Mouse (Mus musculus): ENCODE data around the gene Daam1. TPM values are rescaled to one million over a fixed set of nuclear protein-coding genes. Genes with fewer than 3 reads are reported as not detected.
"Not testable (repeated sequence)": the region's sequence is repeated elsewhere in the genome, so short reads cannot be mapped to it uniquely, and the experiment has no call there.

The Daam1 gene
- polyA plus RNA-seq, 1 experiment from 2014 or later: 10.0 TPM

DNA sequence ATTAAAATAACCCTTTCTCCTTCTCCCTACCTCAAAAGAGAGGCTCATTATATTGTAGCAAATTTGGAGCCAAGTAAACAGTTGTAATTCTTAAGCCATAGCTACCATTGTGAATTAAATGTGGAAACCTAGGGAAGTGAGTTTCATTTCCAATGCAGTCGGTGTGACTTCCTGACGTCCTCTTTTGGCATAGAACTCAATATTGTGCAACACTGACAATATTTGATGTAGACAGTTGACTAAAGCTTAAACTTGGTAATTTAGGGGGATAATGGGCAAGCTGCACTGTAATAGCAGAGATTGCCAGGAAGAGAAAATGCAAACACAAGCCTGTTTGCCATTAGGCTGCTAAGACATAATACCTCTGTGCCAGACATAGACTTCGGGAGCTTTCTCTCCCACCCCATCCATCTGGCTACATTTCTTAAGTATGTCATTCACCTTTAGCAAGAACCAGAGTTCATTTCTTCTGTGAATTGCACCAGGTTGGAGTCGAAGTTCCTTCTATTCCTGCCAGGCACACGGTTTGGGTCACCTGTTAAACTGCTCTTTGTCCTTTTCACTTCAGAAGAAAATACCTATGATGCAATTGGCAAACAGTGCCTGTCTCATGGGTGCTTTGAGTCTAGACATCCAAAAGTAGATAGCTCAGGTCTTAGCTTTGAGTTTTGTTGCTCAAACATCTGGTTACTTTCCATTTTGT is 5.2 kb downstream of the Daam1 start:
- Histone ChIP-seq H3K27me3 (replicated peaks) (no peaks in the 10 kb centered on the region), H3K9ac (no peak overlapping the region), H3K36me3 (no peaks in the 10 kb centered on the region), H3K27ac (no peak overlapping the region), H3K4me1 (peaks cover 37% of the 10 kb centered on the region), H3K4me3 (replicated peaks) (no peak overlapping the region), H3K9me3 (no peaks in the 10 kb centered on the region), H3K4me2 (no peak overlapping the region)
- WGBS: 59% methylated on average over 5 of the region's 5 CpGs
- ATAC-seq (ENCODE audit: insufficient read depth, low FRiP score, low read depth): no peak

DNA sequence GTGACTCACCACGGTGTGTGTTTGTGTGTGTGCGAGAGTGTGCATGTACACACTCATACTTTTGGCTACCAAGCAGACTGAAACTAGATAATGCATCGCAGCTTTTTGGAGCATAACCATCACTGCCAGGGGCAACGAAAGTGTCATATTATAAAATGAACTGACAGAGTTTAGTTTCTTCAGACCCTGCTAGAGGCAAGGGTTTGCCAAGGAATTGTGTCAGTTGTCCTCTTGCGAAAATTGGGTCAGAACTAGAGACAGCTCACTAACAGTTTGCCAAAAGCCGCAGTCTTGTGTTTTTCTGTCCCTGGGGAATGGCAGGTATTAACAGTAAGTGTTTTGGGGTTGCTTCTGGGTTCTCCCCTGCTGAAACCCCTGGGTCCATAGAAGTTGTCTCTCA is 5.9 kb downstream of the Daam1 start:
- peaks cover 40% of the 10 kb centered on the region for H3K4me1 ChIP-seq
- 92% methylated on average over 6 of the region's 6 CpGs for WGBS
- H3K4me2 ChIP-seq: no peak overlapping the region

DNA sequence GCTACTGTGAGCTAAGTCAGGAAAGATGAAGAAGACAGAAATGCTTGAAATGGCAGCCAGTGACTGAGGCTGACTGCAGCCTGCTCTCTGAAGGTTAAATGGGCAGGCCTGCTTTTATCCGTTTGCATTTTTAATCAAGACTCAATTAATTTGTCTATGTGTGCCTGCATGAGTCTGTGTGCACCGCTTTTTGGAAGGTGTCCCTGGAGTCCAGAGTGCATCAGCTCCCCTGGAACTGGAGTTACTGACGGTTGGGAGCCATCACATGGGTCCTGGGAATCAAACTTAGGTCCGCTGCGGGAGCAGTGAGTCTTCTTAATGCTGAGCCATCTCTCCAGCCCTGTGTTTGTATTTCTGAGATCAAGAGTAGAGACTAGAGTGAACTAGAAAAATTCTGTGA is 6.7 kb downstream of the Daam1 start:
- Histone ChIP-seq H3K9me3 (no peaks in the 10 kb centered on the region), H3K4me3 (replicated peaks) (no peak overlapping the region), H3K36me3 (no peaks in the 10 kb centered on the region), H3K4me1 (peaks cover 35% of the 10 kb centered on the region), H3K9ac (no peak overlapping the region), H3K27me3 (replicated peaks) (no peaks in the 10 kb centered on the region), H3K4me2 (no peak overlapping the region), H3K27ac (no peak overlapping the region)
- 78% methylated on average over 5 of the region's 5 CpGs for WGBS
- ATAC-seq (ENCODE audit: insufficient read depth, low FRiP score, low read depth): no peak

More for the DNA sequence above, 5.9 kb downstream of the Daam1 start:
- Histone ChIP-seq H3K9me3 (no peaks in the 10 kb centered on the region), H3K9ac (no peak overlapping the region), H3K4me3 (replicated peaks) (no peak overlapping the region), H3K27me3 (replicated peaks) (no peaks in the 10 kb centered on the region), H3K27ac (no peak overlapping the region), H3K36me3 (no peaks in the 10 kb centered on the region)
- ATAC-seq (ENCODE audit: insufficient read depth, low FRiP score, low read depth): no peak

DNA sequence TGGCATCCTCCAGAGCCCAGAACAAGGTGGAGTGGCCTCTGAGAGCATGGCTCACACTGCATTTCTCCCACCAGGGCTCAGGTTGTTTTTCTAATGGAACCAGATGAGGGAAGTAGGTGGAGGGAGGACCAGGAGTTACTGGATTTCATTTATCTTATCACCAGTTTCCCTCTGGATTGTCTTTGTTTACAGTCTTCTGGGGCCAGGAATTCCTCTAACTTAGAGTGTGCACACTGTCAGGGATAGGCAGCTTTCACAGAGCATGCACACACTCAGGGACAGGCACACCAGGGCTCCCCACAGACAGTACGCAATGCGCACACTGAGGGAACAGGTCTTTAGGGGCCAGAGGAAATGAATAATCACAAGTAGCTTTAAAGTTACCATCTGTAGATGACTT is 7.4 kb downstream of the Daam1 start:
- Histone ChIP-seq H3K4me1 (peaks cover 33% of the 10 kb centered on the region), H3K27ac (no peak overlapping the region), H3K4me2 (no peak overlapping the region), H3K27me3 (replicated peaks) (no peaks in the 10 kb centered on the region), H3K4me3 (replicated peaks) (no peak overlapping the region), H3K9ac (no peak overlapping the region), H3K36me3 (no peaks in the 10 kb centered on the region), H3K9me3 (no peaks in the 10 kb centered on the region)
- no peak for ATAC-seq (ENCODE audit: insufficient read depth, low FRiP score, low read depth)
- WGBS: 75% methylated on average over 2 of the region's 2 CpGs

DNA sequence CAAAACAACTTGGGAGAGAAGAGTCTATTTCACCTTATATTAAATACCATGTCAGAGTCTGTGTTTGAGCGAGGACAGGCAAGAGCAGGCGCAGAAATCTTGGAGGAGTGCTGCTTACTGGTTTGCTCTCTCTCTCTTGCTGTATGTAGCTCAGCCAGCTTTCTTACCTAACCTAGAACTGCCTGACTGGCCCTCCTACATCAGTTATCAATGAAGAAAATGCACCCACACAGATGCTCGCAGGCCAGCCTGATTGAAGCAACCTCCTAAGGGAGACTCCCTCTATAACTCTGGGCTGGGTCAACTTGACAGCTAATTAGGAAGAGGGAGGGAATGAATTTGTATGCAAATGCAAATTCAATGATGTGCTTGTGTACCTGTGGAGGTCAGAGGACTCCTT is 8.8 kb downstream of the Daam1 start:
- H3K36me3 ChIP-seq: no peaks in the 10 kb centered on the region
- WGBS: 92% methylated on average over 3 of the region's 3 CpGs

DNA sequence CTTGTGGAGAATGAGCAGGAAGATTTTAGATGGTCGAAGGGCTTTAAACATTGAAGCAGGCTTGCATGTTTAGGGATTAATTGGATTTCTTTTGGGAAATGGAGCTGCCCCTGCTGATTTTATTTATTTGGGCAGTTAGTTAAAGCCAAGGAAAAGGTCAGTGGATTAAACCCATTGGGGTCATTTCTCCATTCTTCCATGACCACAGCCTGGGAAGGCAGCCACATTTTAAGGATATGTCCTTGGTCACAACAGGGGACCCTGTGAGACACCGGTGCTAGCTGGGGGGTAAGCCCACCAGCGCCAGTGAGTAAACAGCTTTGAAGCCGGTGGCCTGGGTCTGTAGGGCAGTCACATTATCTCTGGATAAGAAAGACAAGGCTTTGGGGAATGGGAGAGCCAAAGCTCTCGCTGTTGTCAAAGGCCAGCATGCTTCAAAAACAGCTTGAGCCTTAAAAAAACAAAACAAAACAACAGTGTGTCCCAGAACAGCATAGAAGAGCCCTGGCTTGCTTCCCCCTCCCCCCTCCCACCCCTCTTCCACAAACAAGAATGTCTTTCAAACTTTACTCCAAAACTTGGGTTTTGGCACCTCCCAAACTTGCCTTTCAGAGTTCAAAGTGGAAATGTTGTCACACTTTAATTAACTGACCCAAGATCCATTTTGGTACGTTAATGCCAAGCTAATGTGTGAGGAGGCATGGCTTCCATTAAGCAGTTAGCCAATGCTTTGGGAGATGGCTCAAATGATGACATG is 9.7 kb downstream of the Daam1 start:
- WGBS: 55% methylated on average over 6 of the region's 6 CpGs
- Histone ChIP-seq H3K9ac (no peak overlapping the region), H3K36me3 (no peaks in the 10 kb centered on the region), H3K27ac (no peak overlapping the region), H3K4me1 (peaks cover 29% of the 10 kb centered on the region), H3K9me3 (no peaks in the 10 kb centered on the region), H3K4me2 (no peak overlapping the region), H3K4me3 (replicated peaks) (no peak overlapping the region), H3K27me3 (replicated peaks) (no peaks in the 10 kb centered on the region)
- no peak for ATAC-seq (ENCODE audit: insufficient read depth, low FRiP score, low read depth)

More for the DNA sequence above, 8.8 kb downstream of the Daam1 start:
- Histone ChIP-seq H3K4me1 (peaks cover 33% of the 10 kb centered on the region), H3K4me2 (no peak overlapping the region), H3K9ac (no peak overlapping the region), H3K4me3 (replicated peaks) (no peak overlapping the region), H3K27me3 (replicated peaks) (no peaks in the 10 kb centered on the region), H3K9me3 (no peaks in the 10 kb centered on the region), H3K27ac (no peak overlapping the region)
- ATAC-seq (ENCODE audit: insufficient read depth, low FRiP score, low read depth): no peak

DNA sequence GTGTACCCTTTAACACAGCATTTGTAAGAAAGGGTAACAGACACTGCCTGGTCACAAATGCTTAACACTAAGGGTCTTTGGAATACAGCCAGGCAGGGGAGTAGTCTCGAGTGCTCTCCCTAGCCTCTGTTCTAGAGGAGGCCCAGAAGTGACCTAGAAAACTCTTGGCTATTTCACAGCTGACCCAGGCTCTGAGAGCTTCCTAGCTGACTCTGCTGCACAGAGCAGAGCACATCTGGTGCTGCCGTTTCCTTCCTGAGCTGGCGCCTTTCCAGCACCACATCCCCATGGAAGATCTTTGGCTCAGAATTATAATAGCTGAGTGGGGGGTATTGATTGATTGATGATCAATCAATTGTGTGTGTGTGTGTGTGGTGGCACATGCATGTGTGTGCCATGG is 11.1 kb downstream of the Daam1 start:
- no peak overlapping the region for H3K27ac ChIP-seq
- no peak overlapping the region for H3K9ac ChIP-seq
- no peak overlapping the region for H3K4me3 ChIP-seq (replicated peaks)
- H3K27me3 ChIP-seq (replicated peaks): no peaks in the 10 kb centered on the region
- no peaks in the 10 kb centered on the region for H3K9me3 ChIP-seq
- H3K36me3 ChIP-seq: no peaks in the 10 kb centered on the region
- no peak overlapping the region for H3K4me2 ChIP-seq
- 38% methylated on average over 3 of the region's 3 CpGs for WGBS
- peak; percentile 18; the same call in 1 of the 2 replicates for ATAC-seq (ENCODE audit: insufficient read depth, low FRiP score, low read depth)
- peaks cover 24% of the 10 kb centered on the region for H3K4me1 ChIP-seq

DNA sequence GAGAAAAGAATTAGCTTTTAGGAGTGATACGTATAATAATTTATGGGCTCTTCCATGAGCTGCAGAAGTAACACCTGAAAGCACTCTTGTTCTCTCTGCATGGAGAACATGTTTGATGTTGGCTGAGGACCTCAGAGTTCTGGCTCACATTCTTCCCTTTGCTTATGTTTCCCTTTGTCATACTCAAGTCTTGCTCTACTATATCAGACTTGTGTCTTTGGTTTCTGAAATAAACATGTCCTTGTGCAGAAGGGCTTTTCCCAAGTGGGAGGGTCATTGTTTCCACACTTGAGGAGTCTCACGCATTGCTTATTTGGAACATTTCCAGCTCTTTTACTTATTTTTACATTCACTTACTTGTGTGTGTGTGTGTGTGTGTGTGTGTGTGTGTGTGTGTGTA is 11.7 kb downstream of the Daam1 start:
- no peak overlapping the region for H3K9ac ChIP-seq
- H3K4me2 ChIP-seq: no peak overlapping the region
- no peaks in the 10 kb centered on the region for H3K27me3 ChIP-seq (replicated peaks)
- 56% methylated on average over 2 of the region's 2 CpGs for WGBS
- no peaks in the 10 kb centered on the region for H3K9me3 ChIP-seq
- H3K4me1 ChIP-seq: peaks cover 21% of the 10 kb centered on the region
- no peak overlapping the region for H3K27ac ChIP-seq
- ATAC-seq (ENCODE audit: insufficient read depth, low FRiP score, low read depth): no peak
- no peaks in the 10 kb centered on the region for H3K36me3 ChIP-seq
- no peak overlapping the region for H3K4me3 ChIP-seq (replicated peaks)

DNA sequence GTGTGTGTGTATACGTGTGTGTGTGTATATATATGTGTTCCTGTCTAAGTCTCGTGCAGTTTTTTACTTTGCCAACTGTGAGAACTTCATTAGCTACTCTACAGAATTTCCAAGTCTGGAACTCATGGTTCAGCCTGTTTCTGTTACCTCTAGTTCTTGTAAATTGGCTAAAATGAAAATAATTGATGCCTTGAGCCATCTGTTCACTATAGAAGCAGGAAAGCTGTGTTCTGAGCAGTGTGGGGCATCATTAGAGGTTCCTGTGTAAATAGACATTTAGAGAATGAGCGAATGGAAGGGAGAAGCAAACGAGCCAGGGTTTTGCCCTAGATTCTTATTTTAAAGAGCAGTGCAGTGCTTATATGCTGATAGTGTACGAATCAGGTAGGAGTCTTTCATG is 14.6 kb downstream of the Daam1 start:
- ATAC-seq (ENCODE audit: insufficient read depth, low FRiP score, low read depth): no peak
- Histone ChIP-seq H3K4me3 (replicated peaks) (no peak overlapping the region), H3K9ac (no peak overlapping the region), H3K9me3 (no peaks in the 10 kb centered on the region), H3K27me3 (replicated peaks) (no peaks in the 10 kb centered on the region), H3K4me2 (no peak overlapping the region), H3K36me3 (no peaks in the 10 kb centered on the region), H3K27ac (no peak overlapping the region), H3K4me1 (peaks cover 6% of the 10 kb centered on the region; the same call in 1 of the 2 replicates)
- 72% methylated on average over 5 of the region's 5 CpGs for WGBS

DNA sequence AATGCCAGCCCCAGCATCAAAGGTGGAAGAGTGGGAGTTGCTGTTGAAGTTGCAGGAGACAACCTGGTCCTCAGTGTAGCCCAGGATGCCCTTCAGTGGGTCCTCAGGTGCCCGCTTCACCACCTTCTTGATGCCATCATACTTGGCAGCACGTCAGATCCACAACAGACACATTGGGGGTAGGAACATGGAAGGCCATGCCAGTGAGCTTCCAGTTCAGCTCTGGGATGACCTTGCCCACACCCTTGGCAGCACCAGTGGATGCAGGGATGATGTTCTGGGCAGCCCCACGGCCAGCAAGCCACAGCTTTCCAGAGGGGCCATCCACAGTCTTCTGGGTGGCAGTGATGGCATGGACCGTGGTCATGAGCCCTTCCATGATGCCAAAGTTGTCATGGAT is 15.5 kb downstream of the Daam1 start:
- H3K9me3 ChIP-seq; H3K4me3 ChIP-seq (replicated peaks); H3K27me3 ChIP-seq (replicated peaks); ATAC-seq (ENCODE audit: insufficient read depth, low FRiP score, low read depth); H3K27ac ChIP-seq; H3K36me3 ChIP-seq; H3K4me2 ChIP-seq; H3K4me1 ChIP-seq; H3K9ac ChIP-seq: not testable (repeated sequence)
- 95% methylated on average over 4 of the region's 4 CpGs for WGBS

DNA sequence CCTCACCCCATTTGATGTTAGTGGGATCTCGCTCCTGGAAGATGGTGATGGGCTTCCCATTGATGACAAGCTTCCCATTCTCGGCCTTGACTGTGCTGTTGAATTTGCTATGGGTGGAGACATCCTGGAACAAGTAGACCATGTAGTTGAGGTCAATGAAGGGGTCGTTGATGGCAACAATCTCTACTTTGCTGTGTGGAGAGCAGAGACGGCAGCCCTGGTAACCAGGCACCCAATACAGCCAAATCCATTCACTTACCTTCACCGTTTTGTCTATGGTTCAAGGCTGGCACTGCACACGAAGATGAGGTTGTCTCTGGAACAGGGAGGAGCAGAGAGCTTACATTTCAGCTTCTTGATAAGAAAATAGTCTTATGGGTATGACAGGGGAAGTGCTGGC is 16.1 kb downstream of the Daam1 start:
- not testable (repeated sequence) for ATAC-seq (ENCODE audit: insufficient read depth, low FRiP score, low read depth); H3K4me2 ChIP-seq; H3K9ac ChIP-seq; H3K4me1 ChIP-seq; H3K27ac ChIP-seq; H3K9me3 ChIP-seq; H3K36me3 ChIP-seq; H3K27me3 ChIP-seq (replicated peaks); H3K4me3 ChIP-seq (replicated peaks)
- WGBS: 87% methylated on average over 6 of the region's 6 CpGs

DNA sequence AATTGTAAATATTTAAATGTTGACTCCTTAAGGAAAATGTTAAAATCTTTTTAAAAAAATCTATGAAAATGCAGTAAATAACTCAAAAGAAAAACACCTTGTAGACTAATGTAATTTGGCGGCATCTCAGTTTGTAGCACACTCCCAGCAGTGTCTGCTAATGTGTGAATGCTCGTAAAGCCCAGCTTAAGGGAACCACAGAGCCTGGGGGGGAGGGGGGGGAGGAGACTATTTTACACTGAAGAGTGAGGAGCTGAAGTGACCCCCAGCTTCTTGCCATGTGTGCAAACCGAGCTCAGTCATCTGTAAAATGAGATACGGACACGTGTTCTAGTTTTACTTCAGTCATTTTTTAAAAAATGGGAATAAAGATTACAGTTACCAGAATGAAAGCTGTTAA is 16.7 kb downstream of the Daam1 start:
- Histone ChIP-seq H3K9ac (no peak overlapping the region), H3K4me2 (no peak overlapping the region), H3K27me3 (replicated peaks) (no peaks in the 10 kb centered on the region), H3K4me1 (0 out of 2 replicates have a peak, but pooled peaks cover 2% of the 10 kb centered on the region), H3K36me3 (no peaks in the 10 kb centered on the region), H3K4me3 (replicated peaks) (no peak overlapping the region), H3K27ac (no peak overlapping the region), H3K9me3 (no peaks in the 10 kb centered on the region)
- ATAC-seq (ENCODE audit: insufficient read depth, low FRiP score, low read depth): no peak
- 56% methylated on average over 5 of the region's 5 CpGs for WGBS

Data from stomach, embryonic 15.5 days (tissue).